Mouse (Mus musculus): ENCODE measurements around the gene Flad1.
A peak's percentile ranks its signal among the peaks of the same experiment; 100 is the strongest.

Gene Flad1

DNA sequence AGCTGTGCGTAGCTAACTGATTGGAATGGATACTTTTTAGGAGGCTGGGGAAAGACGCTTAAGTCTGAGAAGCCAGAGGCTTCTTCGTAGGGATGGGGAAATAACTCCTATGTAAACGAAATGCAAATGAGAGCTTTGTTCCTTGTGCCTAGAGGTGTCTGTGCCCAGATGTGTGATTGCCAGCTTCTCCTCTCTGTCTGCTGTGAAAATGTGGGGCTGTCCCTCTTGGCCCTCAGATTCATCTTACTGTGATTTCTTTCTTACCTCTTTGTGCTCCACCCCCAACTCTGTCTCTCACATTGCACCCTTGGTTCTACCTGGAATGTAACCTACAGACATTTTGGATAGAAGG lies 15.0 kb downstream of the Flad1 start:
- DNase-seq (ENCODE audit: inconsistent age in 2 of 2, low spot score in 1 of 2) = no peak

DNA sequence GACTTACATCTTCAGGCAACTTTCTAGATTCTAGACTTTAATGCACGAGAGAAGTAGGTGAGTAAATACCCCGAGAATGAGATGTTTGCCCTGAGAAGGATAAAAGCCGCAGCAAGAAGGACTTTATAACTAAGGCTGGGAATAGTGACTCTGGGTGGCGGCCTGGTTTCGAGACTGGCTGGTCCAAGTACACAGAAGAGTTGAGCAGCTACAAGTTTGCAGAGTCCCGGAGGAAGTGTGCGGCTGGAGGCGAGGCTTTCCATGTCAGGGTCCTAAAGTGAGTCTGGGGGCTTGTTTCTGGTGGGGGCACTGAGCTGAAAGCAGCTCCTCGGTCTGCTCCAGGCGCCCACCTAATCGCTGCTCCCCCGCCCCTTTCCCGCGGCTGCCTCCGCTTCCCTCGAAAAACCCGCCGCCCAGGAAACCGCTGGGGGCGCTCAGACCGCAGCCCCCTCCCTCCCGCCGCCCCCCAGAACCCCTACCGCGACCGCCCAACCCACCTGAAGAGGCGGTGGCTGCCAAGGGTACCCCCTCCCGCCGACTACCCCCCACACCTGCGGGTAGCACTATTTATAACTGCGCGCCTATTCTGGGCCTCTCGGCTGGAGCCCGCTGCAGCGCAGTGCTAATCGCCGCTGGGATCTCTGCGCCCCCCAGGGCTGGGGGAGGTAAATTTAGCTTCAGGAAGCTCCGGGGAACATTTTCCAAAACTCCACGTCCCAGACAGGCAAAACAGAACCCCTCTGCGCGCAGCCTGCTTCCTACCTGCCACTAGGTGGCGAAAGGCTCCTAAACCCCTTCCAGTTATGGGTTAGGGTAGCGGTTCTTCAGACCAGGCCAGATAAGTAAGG lies 15.6 kb downstream of the Flad1 start:
- DNase-seq (ENCODE audit: inconsistent age in 2 of 2, low spot score in 1 of 2) = peak; percentile 79 to 94

DNA sequence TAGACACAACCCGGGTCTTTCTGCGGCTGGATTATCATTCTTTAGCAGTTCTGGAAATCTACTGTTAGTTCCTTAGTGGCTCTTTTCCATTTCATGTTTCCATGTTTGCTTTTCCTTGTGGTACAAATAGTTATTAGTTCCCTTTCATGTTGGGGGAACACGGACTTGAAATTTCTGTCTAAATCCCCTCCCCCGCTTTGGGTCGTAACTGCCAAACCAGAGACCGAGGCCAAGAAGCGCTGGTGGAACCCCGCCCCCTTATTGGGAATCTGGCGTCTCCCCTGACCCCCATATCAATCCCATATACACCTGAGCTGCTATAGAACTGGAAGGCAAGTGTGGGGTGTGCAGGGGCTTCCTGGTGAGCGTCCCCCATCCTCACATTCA lies 16.3 kb downstream of the Flad1 start:
- peak in 1 of 2 experiments; percentile 57 for DNase-seq (ENCODE audit: inconsistent age in 2 of 2, low spot score in 1 of 2)

DNA sequence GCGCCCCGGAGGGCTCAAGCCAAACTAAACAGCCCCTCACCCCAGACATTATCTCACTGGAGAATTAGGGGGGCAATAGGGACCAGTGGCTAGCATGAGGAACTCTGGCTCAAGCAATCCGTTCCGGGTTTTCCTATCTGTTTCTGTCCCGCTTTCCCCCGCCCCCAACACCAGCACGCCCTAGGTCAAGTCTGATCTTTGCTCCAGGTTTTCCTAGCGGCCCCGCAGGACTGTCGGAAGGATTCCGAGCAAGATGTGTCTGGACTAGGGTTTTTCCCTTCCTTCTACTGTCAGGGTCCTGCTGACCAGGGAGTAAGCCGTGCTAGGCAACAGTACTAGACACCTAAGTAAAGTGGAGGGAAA lies 16.8 kb downstream of the Flad1 start:
- DNase-seq (ENCODE audit: inconsistent age in 2 of 2, low spot score in 1 of 2) = peak; percentile 90 to 96

DNA sequence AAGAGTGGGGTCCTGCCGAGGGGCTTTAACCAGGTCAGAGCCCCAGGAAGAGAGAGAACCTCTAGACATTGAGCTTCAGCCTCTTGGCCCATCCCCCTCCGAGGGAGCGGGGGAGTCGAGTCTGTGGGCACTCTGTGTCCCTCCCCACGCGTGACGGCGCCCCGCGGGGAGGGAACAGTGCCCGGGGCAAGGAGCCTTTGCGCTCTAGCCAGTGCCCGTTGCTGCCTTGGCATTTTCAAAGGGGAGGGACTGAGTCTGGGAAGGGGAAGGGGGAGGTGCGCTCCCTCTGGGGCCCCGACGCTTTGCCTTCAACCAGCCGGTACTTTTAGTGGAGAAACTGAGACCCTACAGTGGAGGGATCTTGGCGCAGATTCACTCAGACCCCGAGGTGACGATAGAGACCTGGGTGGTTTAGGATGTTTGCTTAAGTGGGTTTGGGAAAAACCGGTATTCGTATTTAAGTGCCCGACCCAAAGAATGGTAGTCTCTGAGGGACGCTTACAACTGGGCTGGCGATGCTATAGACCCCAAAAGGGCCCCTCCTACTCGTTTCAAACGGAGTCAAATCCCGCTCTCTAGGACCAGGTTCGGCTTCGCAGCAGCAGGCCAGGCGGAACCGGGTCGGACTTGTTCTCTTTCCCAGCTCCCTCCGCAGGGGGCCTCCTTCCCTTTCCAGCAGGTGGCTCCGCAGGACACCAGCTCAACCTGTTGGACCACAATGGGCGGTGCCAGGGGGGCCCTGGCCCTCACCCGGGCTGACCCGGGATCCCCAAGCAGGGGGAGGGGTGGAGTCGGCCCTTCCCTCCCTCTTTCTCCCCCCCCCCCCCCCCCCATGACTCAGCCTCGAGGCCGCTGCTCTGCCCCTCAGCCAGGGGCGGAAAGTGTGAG lies 17.4 kb downstream of the Flad1 start, which contains the start of gene Zbtb7b:
Gene Zbtb7b (minus strand): TSS at position 771 of the 888 bp plus-strand sequence.
- peak; percentile 93 to 96 for DNase-seq (ENCODE audit: inconsistent age in 2 of 2, low spot score in 1 of 2)

DNA sequence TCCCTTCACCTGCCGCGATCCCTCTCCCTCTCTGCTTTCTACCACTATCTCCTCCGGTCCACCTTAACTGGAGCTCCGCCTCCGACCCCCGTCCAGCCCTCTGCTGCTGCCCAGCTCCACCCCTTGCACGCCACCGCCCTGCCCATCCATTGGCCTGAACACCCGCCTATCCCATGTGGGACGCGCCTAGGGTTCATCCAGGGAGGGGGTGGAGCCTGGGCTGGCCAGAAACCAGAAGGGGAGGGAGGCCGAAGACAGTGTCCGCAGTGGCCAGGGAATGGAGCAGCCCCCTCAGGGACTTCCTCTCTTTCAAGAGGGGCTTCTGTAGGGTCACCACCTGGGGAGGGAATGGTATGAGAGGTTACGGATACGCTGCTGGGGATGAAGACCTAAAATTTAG lies 18.1 kb downstream of the Flad1 start:
- peak; percentile 99 to 100 for DNase-seq (ENCODE audit: inconsistent age in 2 of 2, low spot score in 1 of 2)

DNA sequence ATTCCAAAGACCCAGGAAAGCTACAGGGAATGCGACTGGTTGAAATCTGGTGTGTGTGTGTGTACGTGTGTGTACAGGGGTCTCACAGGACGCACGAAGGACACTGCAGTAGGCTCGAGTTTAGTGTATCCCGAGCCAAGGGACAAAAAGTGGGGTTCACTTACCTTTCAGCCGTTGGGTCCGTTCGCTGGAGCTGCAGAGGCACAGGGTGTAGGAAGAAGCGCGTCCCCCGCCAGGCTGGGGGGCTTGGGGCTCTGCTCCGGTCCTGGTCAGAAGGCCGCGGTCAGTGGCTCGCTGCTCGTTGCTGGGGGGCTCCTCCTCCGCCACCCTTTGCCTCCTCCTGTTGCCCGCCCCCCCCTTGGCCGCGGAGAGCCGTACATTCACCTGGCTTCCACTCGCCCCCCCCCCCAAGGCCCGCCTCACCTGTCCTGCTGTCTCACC lies 18.8 kb downstream of the Flad1 start:
- peak; percentile 71 to 86 for DNase-seq (ENCODE audit: inconsistent age in 2 of 2, low spot score in 1 of 2)

DNA sequence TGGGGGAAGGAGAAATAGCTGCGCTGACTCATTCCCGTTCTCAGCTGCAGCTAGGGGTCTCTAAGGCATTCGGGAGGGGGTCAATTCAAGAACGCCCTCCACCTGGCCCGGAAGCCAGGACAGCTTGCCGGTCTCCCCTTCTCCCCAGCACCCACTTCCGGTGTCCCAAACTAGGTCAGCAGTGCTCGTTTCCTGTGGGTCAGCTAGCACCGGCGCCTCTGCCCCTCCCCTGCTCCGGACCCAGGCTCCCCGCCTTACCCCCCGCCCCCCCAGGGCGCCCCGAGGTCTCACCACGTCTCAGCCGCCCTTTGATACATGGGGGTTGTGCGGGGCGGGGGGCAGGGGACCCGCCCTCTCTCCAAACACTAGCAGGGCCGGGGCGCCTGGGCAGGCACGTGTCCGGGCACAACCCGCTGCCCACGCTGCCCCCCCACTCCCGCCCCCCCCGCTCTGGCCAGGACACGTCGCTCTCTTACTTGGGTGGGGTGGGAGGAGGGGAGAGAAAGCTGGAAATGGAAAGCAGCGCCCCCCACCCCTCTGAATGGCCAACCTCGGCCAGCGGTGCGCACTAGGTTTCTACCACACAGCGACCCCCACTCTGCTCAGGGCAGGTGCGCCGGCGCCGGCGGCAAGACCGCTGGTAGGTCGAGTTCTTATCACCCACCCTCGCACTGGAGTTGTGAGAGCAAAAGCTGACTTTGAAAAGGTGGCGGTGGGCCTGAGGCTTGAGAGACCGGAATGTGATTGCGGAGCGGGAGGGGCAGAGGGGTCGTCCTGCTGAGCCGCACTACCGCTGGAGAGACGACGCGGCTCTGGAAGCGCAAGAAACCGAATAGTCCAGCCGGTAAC lies 19.8 kb downstream of the Flad1 start:
- peak; percentile 87 to 95 for DNase-seq (ENCODE audit: inconsistent age in 2 of 2, low spot score in 1 of 2)

DNA sequence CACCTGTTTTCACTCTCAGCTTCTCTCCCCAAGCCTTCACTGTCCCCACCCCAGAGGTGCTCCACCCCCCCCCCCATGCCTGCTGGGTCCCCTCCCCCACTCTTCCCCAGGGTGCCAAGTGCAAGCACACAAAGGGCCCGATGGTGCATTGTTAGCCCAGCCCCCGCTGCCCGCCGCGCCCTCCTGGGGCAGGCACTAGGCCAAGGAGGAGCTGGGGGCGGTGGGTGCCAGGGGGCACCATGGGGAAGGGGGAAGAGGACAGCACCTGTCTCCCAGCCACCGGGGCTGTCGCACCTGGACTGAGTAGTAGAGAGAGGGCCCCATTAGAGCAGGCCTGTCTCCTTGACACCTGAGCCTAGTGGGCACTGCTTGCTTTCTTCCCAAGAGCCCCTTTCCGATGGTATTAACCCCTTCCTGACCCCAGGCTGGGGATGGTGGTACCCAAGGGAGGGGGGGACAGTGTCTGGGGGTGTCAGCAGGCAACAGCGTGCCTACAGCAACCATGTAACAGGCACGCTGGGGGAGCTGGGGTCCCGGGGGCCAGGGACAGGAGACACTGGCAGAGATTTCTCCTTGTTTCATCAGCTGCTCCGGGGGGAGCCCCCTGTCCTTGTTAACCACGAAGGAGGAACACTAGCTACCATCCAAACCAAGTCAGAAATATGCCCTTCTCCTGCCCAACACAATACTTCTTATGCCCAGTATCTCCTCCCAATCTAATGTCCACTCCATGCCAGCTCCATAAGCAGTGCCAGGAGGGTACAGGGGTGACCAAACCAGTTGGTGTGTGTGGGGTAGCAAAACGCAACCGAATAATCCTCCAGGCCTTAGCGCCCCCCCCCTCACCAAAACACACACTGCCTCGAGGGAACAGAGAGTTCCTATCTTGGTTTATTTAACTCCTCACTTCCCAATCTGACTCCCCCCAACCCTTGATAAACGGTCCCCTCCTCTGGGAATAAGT lies 20.7 kb downstream of the Flad1 start:
- peak; percentile 61 to 82 for DNase-seq (ENCODE audit: inconsistent age in 2 of 2, low spot score in 1 of 2)

DNA sequence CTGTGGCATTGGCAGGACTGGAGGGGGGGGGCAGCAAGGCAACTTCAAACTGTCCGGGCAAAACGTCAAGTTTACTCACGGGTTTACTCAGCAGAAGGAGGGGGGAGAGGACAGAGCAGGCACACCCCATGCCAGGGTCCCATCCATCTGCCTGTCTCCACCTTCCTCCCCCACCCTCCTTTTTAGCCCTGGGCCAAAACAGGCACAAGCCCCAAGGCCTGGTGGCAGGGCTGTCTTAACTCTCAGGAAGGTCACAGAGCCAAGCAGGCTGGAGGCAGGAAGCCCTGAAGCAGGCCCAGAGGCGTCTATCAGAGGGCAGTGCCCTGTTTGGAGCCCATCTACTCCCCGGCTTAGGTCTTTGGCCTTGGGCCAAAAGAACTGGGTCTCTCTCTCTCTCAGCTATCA lies 21.6 kb downstream of the Flad1 start:
- peak; percentile 86 to 93 for DNase-seq (ENCODE audit: inconsistent age in 2 of 2, low spot score in 1 of 2)

DNA sequence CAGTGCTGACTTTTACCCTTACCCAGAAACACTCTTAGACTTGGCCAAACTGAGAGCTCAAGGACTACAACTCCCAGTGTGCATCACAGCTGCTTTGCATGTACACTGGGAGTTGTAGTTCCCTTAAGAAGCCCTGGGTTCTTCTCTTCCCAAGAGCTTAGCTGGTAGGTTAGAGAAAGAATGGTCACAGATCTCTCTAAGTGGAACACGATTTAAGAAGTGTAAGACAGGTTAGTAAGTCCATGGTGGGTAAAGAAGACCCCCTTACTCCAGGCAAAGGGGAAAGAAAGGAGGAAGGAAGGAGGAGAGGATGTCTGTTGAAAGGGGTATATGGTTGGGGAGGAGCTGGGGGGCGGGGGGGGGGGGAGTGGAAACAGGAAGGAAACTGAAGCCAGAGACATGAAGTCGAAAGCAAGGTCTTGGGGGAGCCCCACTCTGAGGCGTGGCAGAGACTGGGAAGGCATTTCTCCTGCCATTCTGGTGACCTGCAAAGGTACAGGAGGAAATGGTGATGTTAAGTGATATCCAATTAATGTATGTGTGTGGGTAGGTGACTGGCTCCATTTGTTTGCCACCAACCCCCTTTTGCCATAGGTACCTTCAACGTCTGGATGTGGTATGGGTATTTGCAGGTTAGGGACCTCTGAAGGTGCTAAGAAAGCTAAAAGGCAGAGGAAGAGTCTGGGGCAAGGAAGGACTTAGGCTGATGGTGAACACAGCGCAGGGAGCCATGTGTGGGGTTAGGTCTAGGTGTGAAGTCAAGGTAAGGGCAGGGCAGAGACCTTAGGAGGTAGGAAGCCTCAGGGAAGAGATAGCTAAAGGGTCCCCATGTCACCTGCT lies 22.5 kb downstream of the Flad1 start:
- peak in 1 of 2 experiments; percentile 64 for DNase-seq (ENCODE audit: inconsistent age in 2 of 2, low spot score in 1 of 2)

DNA sequence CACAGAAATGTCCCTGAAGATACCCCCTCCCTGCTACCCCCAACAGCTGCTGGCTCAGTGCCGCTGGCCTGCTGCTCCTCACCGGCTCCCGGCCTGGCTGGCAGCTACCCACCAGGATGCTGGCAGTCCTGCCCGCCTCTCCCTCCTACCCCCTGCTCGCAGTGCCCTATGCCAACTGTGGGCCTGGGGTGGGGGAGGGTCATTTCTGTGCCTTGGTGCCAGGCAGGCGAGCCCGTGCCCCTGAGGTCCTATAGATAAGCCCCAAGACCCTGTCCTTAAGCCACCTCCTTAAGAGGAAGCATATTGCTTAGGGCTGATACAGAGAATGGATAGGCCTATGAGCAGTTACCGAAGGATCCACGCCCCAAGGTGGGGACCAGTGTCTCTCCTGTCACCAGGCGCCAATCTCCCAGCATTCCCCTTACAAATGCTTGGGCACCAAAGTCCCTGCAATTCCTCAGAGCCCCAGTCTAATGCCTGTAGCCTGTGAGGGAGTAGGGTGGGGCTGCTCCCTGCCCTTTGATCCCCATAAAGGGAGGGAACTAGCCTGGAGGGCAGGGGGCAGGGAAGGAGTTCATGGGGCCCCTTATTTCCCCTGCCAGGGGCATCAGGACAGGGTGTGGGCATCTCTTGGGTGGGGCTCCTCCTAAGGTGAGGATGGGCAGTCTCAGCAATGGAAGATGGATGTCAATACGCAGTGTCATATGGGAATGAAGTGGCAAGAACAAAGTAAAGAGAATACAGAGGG lies 23.4 kb downstream of the Flad1 start:
- peak; percentile 44 to 76 for DNase-seq (ENCODE audit: inconsistent age in 2 of 2, low spot score in 1 of 2)

DNA sequence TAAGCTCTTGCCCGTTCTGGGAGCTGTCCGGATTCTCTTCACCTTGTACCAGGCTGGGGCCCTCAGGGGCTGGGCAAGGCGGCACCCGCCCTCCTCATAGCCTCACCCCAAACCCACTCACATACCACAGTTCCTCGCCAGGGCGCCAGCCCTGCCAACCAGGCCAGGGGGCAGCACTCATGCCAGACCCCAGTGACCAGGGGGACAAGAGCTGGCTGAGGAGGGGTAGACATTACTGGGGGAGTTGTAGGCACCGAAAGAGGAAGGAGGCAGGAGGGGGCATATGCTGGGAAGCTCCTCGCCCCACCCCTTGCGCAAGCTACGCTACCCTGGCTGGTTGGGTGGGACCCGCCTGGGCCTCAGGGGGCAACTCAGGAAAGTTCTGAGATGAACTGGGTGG lies 24.0 kb downstream of the Flad1 start:
- peak; percentile 40 to 76 for DNase-seq (ENCODE audit: inconsistent age in 2 of 2, low spot score in 1 of 2)

DNA sequence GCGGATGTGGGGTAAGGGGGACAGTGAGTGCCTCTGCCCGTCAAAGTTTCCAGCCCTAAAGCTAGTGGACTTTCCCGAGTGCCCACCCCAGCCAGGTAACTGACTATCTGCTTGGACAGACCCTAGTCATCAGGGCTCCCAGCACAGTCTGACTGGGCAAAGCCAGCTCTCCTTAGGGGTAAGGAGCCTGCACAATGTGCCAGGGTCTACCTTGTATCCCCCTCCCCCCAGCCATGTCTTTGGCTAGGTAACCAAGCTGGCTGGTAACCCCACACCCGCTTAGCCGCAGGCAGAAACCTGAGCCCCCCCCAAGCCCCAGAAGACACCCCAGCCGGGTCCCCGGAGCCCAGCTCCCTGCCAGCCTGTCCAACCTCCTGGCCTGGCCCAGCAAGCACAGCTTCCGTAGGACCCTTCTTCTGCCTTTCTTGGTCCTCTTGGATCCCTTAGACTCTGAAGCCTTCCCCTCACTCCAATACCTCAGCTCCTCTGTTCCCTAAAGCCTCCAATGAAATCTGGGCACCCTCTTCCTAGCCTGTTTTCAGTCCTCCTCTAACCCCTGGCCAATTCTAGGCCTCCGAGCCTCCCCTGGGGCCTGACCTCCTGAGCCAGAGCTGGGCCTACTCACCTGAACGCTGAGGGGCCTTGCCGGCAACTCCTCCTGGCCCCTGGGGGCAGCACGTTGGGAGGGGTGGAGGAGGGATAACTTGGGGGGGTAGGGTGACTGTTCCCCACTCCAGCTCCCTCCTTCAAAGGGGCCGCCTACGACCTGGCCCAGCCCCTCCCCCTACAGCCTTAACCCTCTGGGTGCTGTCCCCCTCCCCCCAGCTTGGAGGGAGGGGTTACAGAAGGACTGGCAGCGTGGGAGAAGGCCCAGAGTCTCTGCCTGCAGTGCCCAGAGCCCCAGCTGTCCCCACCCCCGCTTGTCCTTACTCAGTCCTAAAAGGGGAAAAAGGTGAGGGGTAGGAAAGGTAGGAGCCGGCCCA lies 24.9 kb downstream of the Flad1 start:
- peak; percentile 38 to 65 for DNase-seq (ENCODE audit: inconsistent age in 2 of 2, low spot score in 1 of 2)

DNA sequence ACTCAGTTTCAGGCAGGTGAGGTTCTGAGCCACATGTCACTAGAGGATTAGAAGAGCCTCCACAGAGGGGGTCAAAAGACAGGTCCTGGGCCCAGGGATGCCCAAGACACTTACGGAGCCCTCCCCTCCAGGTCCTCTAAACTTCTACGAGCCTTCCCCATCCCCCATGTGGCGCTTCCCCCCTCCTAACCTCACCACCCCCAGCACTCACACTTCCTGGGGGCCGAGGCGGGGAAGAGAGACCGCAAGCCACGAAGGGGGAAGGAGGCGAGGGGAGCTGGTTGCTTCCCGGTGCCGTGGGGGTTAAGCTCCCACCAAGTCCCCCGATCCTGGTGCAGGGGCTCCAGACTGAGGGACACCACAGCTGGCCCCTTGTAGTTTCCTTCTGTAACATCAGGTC lies 26.2 kb downstream of the Flad1 start:
- DNase-seq (ENCODE audit: inconsistent age in 2 of 2, low spot score in 1 of 2) = peak in 1 of 2 experiments; percentile 30

DNA sequence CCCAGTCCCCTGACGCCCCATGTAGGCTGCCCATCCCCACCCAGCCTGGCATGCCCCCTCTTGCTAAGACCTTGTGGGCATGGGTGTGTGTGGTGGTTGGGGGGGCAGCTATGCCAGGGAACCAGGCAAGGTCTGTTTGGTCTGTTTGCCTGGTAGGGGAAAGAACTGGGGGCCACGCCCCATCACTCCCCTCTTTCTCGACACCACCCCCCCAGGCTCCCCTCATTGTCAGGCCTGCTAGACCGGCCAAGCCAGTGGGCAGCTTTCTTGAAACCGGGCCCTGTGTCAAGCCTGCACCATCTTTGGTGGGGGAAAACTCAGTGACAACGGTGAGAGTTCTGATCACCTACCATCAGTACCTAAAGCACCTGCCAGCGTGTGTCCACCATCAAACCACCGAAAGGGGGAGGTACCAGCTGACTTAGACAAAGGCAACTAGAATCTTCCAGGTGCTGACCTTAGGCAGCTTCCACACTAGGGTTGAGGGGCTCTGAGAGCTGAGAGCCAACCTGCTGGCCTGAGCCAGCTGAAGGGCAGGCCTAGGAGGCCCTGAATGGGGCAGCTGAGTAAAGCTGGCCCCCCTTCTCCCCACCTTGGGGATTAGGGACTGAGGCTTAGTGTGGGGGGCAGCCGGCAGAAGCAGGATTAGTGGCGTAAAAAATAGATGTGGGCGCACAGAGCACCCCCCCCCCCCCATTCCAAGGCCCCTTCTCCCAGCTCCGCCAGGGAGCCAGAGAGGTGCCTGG lies 27.2 kb downstream of the Flad1 start:
- DNase-seq (ENCODE audit: inconsistent age in 2 of 2, low spot score in 1 of 2) = peak in 1 of 2 experiments; percentile 34
